Mouse (Mus musculus): ENCODE data around the gene Ctnnb1. TPM values are rescaled to one million over a fixed set of nuclear protein-coding genes. Genes with fewer than 3 reads are reported as not detected.
A peak's percentile ranks its signal among the peaks of the same experiment; 100 is the strongest.

The Ctnnb1 gene
- polyA plus RNA-seq, 1 experiment from 2014 or later, result 694 TPM

GRCm38 (mm10) chr9:120964224-120964623, 35.2 kb downstream of the Ctnnb1 start:
- H3K4me2 ChIP-seq (replicated peaks), result no peak overlapping the region
- ATAC-seq (ENCODE audit: low FRiP score, low read depth), result no peak
- no peak overlapping the region for H3K4me3 ChIP-seq
- no peak overlapping the region for H3K27ac ChIP-seq
- no peaks in the 10 kb centered on the region for H3K27me3 ChIP-seq
- H3K9me3 ChIP-seq, result no peaks in the 10 kb centered on the region
- H3K9ac ChIP-seq, result no peak overlapping the region
- H3K36me3 ChIP-seq, result peaks cover 100% of the 10 kb centered on the region
- WGBS, result 81% methylated on average over 5 of the region's 5 CpGs
- H3K4me1 ChIP-seq, result peaks cover 13% of the 10 kb centered on the region; the same call in 1 of the 2 replicates

GRCm38 (mm10) chr9:120965007-120965406, 36.0 kb downstream of the Ctnnb1 start:
- Histone ChIP-seq H3K9me3 (no peaks in the 10 kb centered on the region), H3K27ac (no peak overlapping the region), H3K4me2 (replicated peaks) (no peak overlapping the region), H3K36me3 (peaks cover 100% of the 10 kb centered on the region), H3K4me3 (no peak overlapping the region), H3K9ac (no peak overlapping the region), H3K27me3 (no peaks in the 10 kb centered on the region), H3K4me1 (peaks cover 13% of the 10 kb centered on the region; the same call in 1 of the 2 replicates)
- WGBS, result 85% methylated on average over 10 of the region's 10 CpGs
- ATAC-seq (ENCODE audit: low FRiP score, low read depth), result no peak

DNA sequence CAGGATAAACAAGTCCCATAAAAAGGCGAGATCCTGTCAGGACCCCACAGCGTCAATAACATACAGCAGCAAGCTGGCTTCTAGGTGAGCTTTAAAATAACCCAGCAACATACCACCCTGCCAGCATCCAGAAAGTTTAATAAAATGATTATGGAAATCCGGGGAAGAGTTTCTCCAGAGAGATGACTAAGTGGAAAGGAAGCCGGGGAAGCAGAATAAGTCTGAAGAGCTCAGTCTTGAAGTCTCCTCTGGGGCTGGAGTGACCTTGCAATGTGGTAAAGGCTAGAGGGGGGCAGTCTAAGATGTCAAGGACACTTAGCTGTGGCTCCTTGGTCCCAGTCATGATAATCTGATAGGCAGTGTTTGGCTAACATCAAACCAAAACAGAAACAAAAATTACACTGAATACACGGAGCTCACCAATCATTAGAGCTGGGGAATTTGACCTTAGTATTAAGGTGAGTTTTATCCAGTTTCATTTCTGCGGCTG, 44.1 kb downstream of the Ctnnb1 start:
- no peaks in the 10 kb centered on the region for H3K9me3 ChIP-seq
- no peak for ATAC-seq (ENCODE audit: low FRiP score, low read depth)
- H3K27ac ChIP-seq, result no peak overlapping the region; the same call in 1 of the 2 replicates
- H3K4me3 ChIP-seq, result no peak overlapping the region
- no peak overlapping the region for H3K4me2 ChIP-seq (replicated peaks)
- 59% methylated on average over 6 of the region's 6 CpGs for WGBS
- no peaks in the 10 kb centered on the region for H3K27me3 ChIP-seq
- H3K36me3 ChIP-seq, result peaks cover 24% of the 10 kb centered on the region
- no peak overlapping the region for H3K9ac ChIP-seq
- peaks cover 18% of the 10 kb centered on the region for H3K4me1 ChIP-seq

- peaks cover 13% of the 10 kb centered on the region for H3K36me3 ChIP-seq
- no peak for ATAC-seq (ENCODE audit: low FRiP score, low read depth)
- no peak overlapping the region for H3K9ac ChIP-seq
- H3K4me2 ChIP-seq (replicated peaks), result no peak overlapping the region
- WGBS, result 73% methylated on average over 2 of the region's 2 CpGs
- H3K27me3 ChIP-seq, result no peaks in the 10 kb centered on the region
- no peak overlapping the region for H3K4me3 ChIP-seq
- H3K27ac ChIP-seq, result peak overlapping the region; percentile 33; the same call in 1 of the 2 replicates
- peaks cover 18% of the 10 kb centered on the region for H3K4me1 ChIP-seq
- no peaks in the 10 kb centered on the region for H3K9me3 ChIP-seq
These were observed 45.2 kb downstream of the Ctnnb1 start for GRCm38 (mm10) chr9:120974209-120974608.

- H3K4me3 ChIP-seq, result no peak overlapping the region
- no peak overlapping the region for H3K4me2 ChIP-seq (replicated peaks)
- H3K9ac ChIP-seq, result no peak overlapping the region
- no peaks in the 10 kb centered on the region for H3K9me3 ChIP-seq
- 46% methylated on average over 5 of the region's 5 CpGs for WGBS
- peak; percentile 70 for ATAC-seq (ENCODE audit: low FRiP score, low read depth)
- peaks cover 18% of the 10 kb centered on the region for H3K4me1 ChIP-seq
- H3K36me3 ChIP-seq, result 0 out of 2 replicates have a peak, but pooled peaks cover 4% of the 10 kb centered on the region
- no peaks in the 10 kb centered on the region for H3K27me3 ChIP-seq
- peak overlapping the region; percentile 72 for H3K27ac ChIP-seq
These were observed 47.1 kb downstream of the Ctnnb1 start for GRCm38 (mm10) chr9:120976158-120976557.

DNA sequence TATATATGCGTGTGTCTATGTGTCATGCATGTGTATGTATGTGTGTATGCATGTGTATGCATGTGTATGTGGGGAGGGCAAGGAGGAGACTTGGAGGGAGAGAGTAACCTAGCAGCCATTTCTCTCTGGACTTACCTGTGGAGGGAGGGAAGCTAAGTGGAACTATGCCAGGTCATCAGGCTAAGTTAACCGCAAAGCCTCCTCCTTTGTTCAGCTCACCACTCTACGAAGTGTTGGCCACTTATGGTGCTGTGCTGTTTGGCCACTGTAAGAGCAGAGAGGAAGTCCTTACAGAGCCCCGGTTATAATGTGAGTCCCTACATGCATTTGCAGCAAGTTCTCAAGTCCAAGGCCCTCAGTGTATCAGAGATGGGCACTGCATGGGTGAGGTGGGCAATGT, 47.8 kb downstream of the Ctnnb1 start:
- WGBS, result 97% methylated on average over 4 of the region's 4 CpGs
- Histone ChIP-seq H3K4me3 (no peak overlapping the region), H3K9ac (no peak overlapping the region), H3K27me3 (no peaks in the 10 kb centered on the region), H3K9me3 (no peaks in the 10 kb centered on the region), H3K36me3 (0 out of 2 replicates have a peak, but pooled peaks cover 4% of the 10 kb centered on the region), H3K27ac (no peak overlapping the region), H3K4me1 (peaks cover 18% of the 10 kb centered on the region), H3K4me2 (replicated peaks) (no peak overlapping the region)
- no peak for ATAC-seq (ENCODE audit: low FRiP score, low read depth)

- Histone ChIP-seq H3K9ac (no peak overlapping the region), H3K4me3 (no peak overlapping the region), H3K27ac (no peak overlapping the region), H3K4me1 (0 out of 2 replicates have a peak, but pooled peaks cover 3% of the 10 kb centered on the region), H3K4me2 (replicated peaks) (no peak overlapping the region), H3K9me3 (no peaks in the 10 kb centered on the region), H3K36me3 (no peaks in the 10 kb centered on the region; the same call in 1 of the 2 replicates), H3K27me3 (no peaks in the 10 kb centered on the region)
- 77% methylated on average over 7 of the region's 7 CpGs for WGBS
- ATAC-seq (ENCODE audit: low FRiP score, low read depth), result no peak
These were observed 52.8 kb downstream of the Ctnnb1 start for GRCm38 (mm10) chr9:120981777-120982176.

- no peak for ATAC-seq (ENCODE audit: low FRiP score, low read depth)
- H3K9ac ChIP-seq, result no peak overlapping the region
- 86% methylated on average over 8 of the region's 8 CpGs for WGBS
- no peaks in the 10 kb centered on the region for H3K27me3 ChIP-seq
- H3K4me3 ChIP-seq, result no peak overlapping the region
- H3K9me3 ChIP-seq, result no peaks in the 10 kb centered on the region
- no peak overlapping the region for H3K4me2 ChIP-seq (replicated peaks)
- H3K27ac ChIP-seq, result no peak overlapping the region; the same call in 1 of the 2 replicates
- no peaks in the 10 kb centered on the region; the same call in 1 of the 2 replicates for H3K36me3 ChIP-seq
- peaks cover 9% of the 10 kb centered on the region; the same call in 1 of the 2 replicates for H3K4me1 ChIP-seq
These were observed 54.8 kb downstream of the Ctnnb1 start for GRCm38 (mm10) chr9:120983849-120984248.

- H3K27ac ChIP-seq, result no peak overlapping the region; the same call in 1 of the 2 replicates
- ATAC-seq (ENCODE audit: low FRiP score, low read depth), result no peak
These were observed 55.5 kb downstream of the Ctnnb1 start for GRCm38 (mm10) chr9:120984509-120984908.

DNA sequence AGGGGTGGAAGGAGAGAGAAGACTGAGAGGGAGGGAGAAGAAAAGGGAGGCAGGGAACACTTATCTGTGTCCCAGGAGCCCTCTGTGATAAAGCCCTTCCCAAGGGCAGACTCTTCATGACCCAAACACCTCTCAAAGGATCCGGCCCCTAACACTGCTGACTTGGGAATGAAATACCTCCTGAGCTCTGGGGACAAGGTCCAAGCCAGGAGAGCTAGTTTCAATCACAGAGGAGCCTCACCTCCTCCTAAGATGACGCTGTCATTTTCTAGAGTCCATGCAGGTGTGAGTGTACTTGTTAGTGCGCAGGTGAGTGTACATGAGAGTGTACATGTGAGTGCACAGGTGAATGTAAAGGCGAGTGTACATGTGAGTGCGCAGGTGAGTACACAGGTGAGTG, 56.0 kb downstream of the Ctnnb1 start:
- H3K27ac ChIP-seq, result no peak overlapping the region
- H3K36me3 ChIP-seq, result no peaks in the 10 kb centered on the region; the same call in 1 of the 2 replicates
- ATAC-seq (ENCODE audit: low FRiP score, low read depth), result no peak
- no peak overlapping the region for H3K9ac ChIP-seq
- H3K4me1 ChIP-seq, result peaks cover 9% of the 10 kb centered on the region; the same call in 1 of the 2 replicates
- no peaks in the 10 kb centered on the region for H3K9me3 ChIP-seq
- H3K4me3 ChIP-seq, result no peak overlapping the region
- H3K27me3 ChIP-seq, result no peaks in the 10 kb centered on the region
- no peak overlapping the region for H3K4me2 ChIP-seq (replicated peaks)
- WGBS, result 94% methylated on average over 5 of the region's 5 CpGs

More at GRCm38 (mm10) chr9:120984509-120984908, 55.5 kb downstream of the Ctnnb1 start:
- Histone ChIP-seq H3K4me1 (peaks cover 9% of the 10 kb centered on the region; the same call in 1 of the 2 replicates), H3K9me3 (no peaks in the 10 kb centered on the region), H3K4me3 (no peak overlapping the region), H3K9ac (no peak overlapping the region), H3K36me3 (no peaks in the 10 kb centered on the region; the same call in 1 of the 2 replicates), H3K4me2 (replicated peaks) (no peak overlapping the region), H3K27me3 (no peaks in the 10 kb centered on the region)
- WGBS, result 64% methylated on average over 5 of the region's 5 CpGs

GRCm38 (mm10) chr9:120985524-120985923, 56.5 kb downstream of the Ctnnb1 start:
- 96% methylated on average over 5 of the region's 5 CpGs for WGBS
- Histone ChIP-seq H3K27ac (no peak overlapping the region), H3K9ac (no peak overlapping the region), H3K9me3 (no peaks in the 10 kb centered on the region), H3K36me3 (no peaks in the 10 kb centered on the region; the same call in 1 of the 2 replicates), H3K27me3 (no peaks in the 10 kb centered on the region), H3K4me2 (replicated peaks) (no peak overlapping the region), H3K4me1 (peaks cover 9% of the 10 kb centered on the region; the same call in 1 of the 2 replicates), H3K4me3 (no peak overlapping the region)
- no peak for ATAC-seq (ENCODE audit: low FRiP score, low read depth)

- H3K27ac ChIP-seq, result no peak overlapping the region
These were observed 57.2 kb downstream of the Ctnnb1 start for GRCm38 (mm10) chr9:120986255-120986654.

More at GRCm38 (mm10) chr9:120986255-120986654, 57.2 kb downstream of the Ctnnb1 start:
- no peak overlapping the region for H3K4me3 ChIP-seq
- no peaks in the 10 kb centered on the region for H3K27me3 ChIP-seq
- peaks cover 9% of the 10 kb centered on the region; the same call in 1 of the 2 replicates for H3K4me1 ChIP-seq
- H3K4me2 ChIP-seq (replicated peaks), result no peak overlapping the region
- ATAC-seq (ENCODE audit: low FRiP score, low read depth), result no peak
- 90% methylated on average over 3 of the region's 3 CpGs for WGBS
- H3K9me3 ChIP-seq, result no peaks in the 10 kb centered on the region
- H3K36me3 ChIP-seq, result no peaks in the 10 kb centered on the region; the same call in 1 of the 2 replicates
- no peak overlapping the region for H3K9ac ChIP-seq
